Mouse (Mus musculus): ENCODE results near the gene Pgf. TPM values are rescaled to one million over a fixed set of nuclear protein-coding genes. Genes with fewer than 3 reads are reported as not detected.
A peak's percentile ranks its signal among the peaks of the same experiment; 100 is the strongest.

Gene Pgf
- polyA plus RNA-seq, 1 experiment from 2014 or later = 6.3 TPM

GRCm38 (mm10) chr12:85200929-85201829 lies 23.6 kb upstream of the Pgf start:
- ATAC-seq (ENCODE audit: low FRiP score) = peak; percentile 51; the same call in 1 of the 2 replicates
- H3K4me2 ChIP-seq = peak overlapping the region; percentile 25
- H3K9me3 ChIP-seq = no peaks in the 10 kb centered on the region
- peak overlapping the region; percentile 72 for H3K27ac ChIP-seq
- H3K27me3 ChIP-seq = peaks cover 17% of the 10 kb centered on the region; the same call in 1 of the 2 replicates
- peak overlapping the region; percentile 2; the same call in 1 of the 2 replicates for H3K9ac ChIP-seq
- 11% methylated on average over 24 of the region's 24 CpGs for WGBS
- H3K36me3 ChIP-seq (replicated peaks) = no peaks in the 10 kb centered on the region
- peaks cover 15% of the 10 kb centered on the region for H3K4me1 ChIP-seq
- H3K4me3 ChIP-seq (replicated peaks) = no peak overlapping the region

DNA sequence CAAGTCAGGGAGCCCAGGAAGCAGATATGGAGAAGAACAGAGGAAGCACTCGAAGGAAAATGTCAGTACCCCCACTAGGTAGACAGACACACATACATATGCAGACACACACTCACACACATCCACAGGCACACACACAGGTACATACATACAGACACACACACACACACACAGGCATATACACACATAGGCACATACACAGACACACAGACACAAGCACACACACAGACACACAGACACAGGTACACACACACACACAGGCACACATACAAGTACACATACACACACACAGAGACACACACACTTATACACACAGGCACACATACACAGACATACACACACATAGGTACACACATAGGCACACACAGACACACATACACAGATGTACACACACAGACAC lies 22.4 kb upstream of the Pgf start:
- WGBS = 88% methylated on average over 1 of the region's 1 CpGs
- H3K9me3 ChIP-seq = no peaks in the 10 kb centered on the region
- H3K27ac ChIP-seq = no peak overlapping the region
- no peak overlapping the region for H3K4me3 ChIP-seq (replicated peaks)
- peaks cover 20% of the 10 kb centered on the region; the same call in 1 of the 2 replicates for H3K27me3 ChIP-seq
- H3K4me2 ChIP-seq = no peak overlapping the region
- no peaks in the 10 kb centered on the region for H3K36me3 ChIP-seq (replicated peaks)
- no peak for ATAC-seq (ENCODE audit: low FRiP score)
- H3K4me1 ChIP-seq = peaks cover 16% of the 10 kb centered on the region
- H3K9ac ChIP-seq = no peak overlapping the region

GRCm38 (mm10) chr12:85197936-85198335 lies 20.3 kb upstream of the Pgf start:
- Histone ChIP-seq H3K9ac (no peak overlapping the region), H3K4me3 (replicated peaks) (no peak overlapping the region), H3K36me3 (replicated peaks) (no peaks in the 10 kb centered on the region), H3K27me3 (peaks cover 20% of the 10 kb centered on the region; the same call in 1 of the 2 replicates), H3K4me1 (peaks cover 24% of the 10 kb centered on the region), H3K4me2 (no peak overlapping the region), H3K9me3 (no peaks in the 10 kb centered on the region), H3K27ac (no peak overlapping the region)
- WGBS = 43% methylated on average over 8 of the region's 8 CpGs
- no peak for ATAC-seq (ENCODE audit: low FRiP score)

GRCm38 (mm10) chr12:85197371-85197770 lies 19.8 kb upstream of the Pgf start:
- Histone ChIP-seq H3K36me3 (replicated peaks) (no peaks in the 10 kb centered on the region), H3K4me3 (replicated peaks) (no peak overlapping the region), H3K4me1 (peaks cover 29% of the 10 kb centered on the region), H3K27ac (no peak overlapping the region), H3K9me3 (no peaks in the 10 kb centered on the region), H3K4me2 (no peak overlapping the region), H3K9ac (no peak overlapping the region), H3K27me3 (peaks cover 15% of the 10 kb centered on the region; the same call in 1 of the 2 replicates)
- no peak for ATAC-seq (ENCODE audit: low FRiP score)
- WGBS = 76% methylated on average over 7 of the region's 7 CpGs

- Histone ChIP-seq H3K4me1 (peaks cover 23% of the 10 kb centered on the region), H3K9me3 (no peaks in the 10 kb centered on the region), H3K4me2 (no peak overlapping the region), H3K9ac (no peak overlapping the region), H3K27ac (no peak overlapping the region), H3K27me3 (peaks cover 14% of the 10 kb centered on the region; the same call in 1 of the 2 replicates), H3K4me3 (replicated peaks) (no peak overlapping the region), H3K36me3 (replicated peaks) (no peaks in the 10 kb centered on the region)
- no peak for ATAC-seq (ENCODE audit: low FRiP score)
- 89% methylated on average over 10 of the region's 10 CpGs for WGBS
Measured at GRCm38 (mm10) chr12:85196191-85196590, 18.6 kb upstream of the Pgf start.

GRCm38 (mm10) chr12:85195086-85195485 lies 17.5 kb upstream of the Pgf start:
- Histone ChIP-seq H3K36me3 (replicated peaks) (no peaks in the 10 kb centered on the region), H3K27me3 (peaks cover 14% of the 10 kb centered on the region; the same call in 1 of the 2 replicates), H3K9ac (no peak overlapping the region), H3K9me3 (no peaks in the 10 kb centered on the region), H3K4me3 (replicated peaks) (no peak overlapping the region), H3K4me2 (no peak overlapping the region), H3K4me1 (peaks cover 15% of the 10 kb centered on the region), H3K27ac (no peak overlapping the region)
- ATAC-seq (ENCODE audit: low FRiP score) = no peak
- whole genome bisulfite sequencing = 89% methylated on average over 5 of the region's 5 CpGs

DNA sequence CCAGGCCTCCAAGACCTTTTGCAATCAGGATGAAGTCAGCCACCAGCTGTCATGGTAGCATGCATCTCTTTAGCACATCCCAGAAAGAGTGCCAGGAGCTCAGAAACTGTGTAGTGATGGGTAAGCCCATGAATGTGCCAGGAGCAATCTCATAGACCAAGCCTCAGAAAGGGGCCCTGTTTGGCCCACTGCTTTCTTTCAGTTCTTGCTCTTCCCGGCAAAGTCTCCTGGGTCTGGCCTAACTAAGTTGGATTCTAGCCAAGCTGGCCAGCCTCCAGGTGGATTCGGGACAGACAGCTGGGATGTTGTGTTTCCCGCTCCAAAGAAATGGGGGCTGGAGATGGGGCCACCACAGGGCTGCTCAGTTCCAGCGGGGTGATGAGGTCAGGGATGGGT lies 17.0 kb upstream of the Pgf start:
- H3K27ac ChIP-seq = peak overlapping the region; percentile 31; the same call in 1 of the 2 replicates

DNA sequence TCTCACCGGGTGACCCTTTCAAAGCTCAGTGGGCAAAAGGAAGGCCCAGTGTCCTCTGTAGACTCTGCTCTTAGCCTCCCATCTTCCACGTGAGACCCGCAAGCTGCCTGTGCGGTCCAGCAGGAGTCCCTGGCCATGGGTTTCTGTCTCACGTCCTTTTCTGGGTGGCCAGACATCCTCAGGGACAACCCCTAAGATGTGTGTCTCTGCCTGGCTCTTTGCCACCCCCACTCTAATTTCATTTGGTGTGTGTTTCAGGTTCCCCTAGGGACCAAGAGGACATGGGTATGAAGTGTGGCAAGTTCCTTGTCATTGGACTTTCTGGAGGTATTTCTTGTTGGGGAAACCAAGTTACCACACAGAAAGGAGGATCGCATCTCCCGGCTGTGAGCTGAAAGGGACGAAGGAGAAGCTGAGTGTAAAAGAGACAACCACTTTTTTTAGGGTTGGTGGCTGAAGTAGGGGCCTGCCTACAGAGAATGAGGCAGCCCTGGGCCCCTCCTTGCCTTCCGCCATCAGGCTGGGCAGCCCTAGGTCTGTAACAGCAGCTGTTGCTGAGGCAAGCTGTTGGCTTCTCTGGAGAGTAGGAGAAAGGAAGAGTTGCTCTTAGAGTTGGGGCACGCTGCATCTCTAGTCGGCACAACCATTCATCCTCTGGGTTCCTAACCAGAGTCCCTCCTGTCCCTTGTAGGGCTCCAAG lies 16.5 kb upstream of the Pgf start:
- 90% methylated on average over 11 of the region's 11 CpGs for WGBS
- Histone ChIP-seq H3K4me3 (replicated peaks) (no peak overlapping the region), H3K4me2 (no peak overlapping the region), H3K9ac (no peak overlapping the region), H3K27me3 (peaks cover 10% of the 10 kb centered on the region; the same call in 1 of the 2 replicates), H3K9me3 (no peaks in the 10 kb centered on the region), H3K4me1 (peaks cover 15% of the 10 kb centered on the region), H3K27ac (peak overlapping the region; percentile 31; the same call in 1 of the 2 replicates), H3K36me3 (replicated peaks) (no peaks in the 10 kb centered on the region)
- ATAC-seq (ENCODE audit: low FRiP score) = no peak

More for the DNA sequence above, 17.0 kb upstream of the Pgf start:
- Histone ChIP-seq H3K4me2 (no peak overlapping the region), H3K4me3 (replicated peaks) (no peak overlapping the region), H3K36me3 (replicated peaks) (no peaks in the 10 kb centered on the region), H3K4me1 (peaks cover 15% of the 10 kb centered on the region), H3K27me3 (peaks cover 10% of the 10 kb centered on the region; the same call in 1 of the 2 replicates), H3K9ac (no peak overlapping the region), H3K9me3 (no peaks in the 10 kb centered on the region)
- ATAC-seq (ENCODE audit: low FRiP score) = peak; percentile 30; the same call in 1 of the 2 replicates
- WGBS = 73% methylated on average over 4 of the region's 4 CpGs

GRCm38 (mm10) chr12:85193146-85193545 lies 15.6 kb upstream of the Pgf start:
- Histone ChIP-seq H3K27ac (no peak overlapping the region), H3K4me1 (peaks cover 15% of the 10 kb centered on the region), H3K36me3 (replicated peaks) (no peaks in the 10 kb centered on the region), H3K4me2 (no peak overlapping the region), H3K9ac (no peak overlapping the region), H3K4me3 (replicated peaks) (no peak overlapping the region), H3K27me3 (0 out of 2 replicates have a peak, but pooled peaks cover 4% of the 10 kb centered on the region), H3K9me3 (no peaks in the 10 kb centered on the region)
- ATAC-seq (ENCODE audit: low FRiP score) = no peak
- WGBS = 82% methylated on average over 10 of the region's 10 CpGs

DNA sequence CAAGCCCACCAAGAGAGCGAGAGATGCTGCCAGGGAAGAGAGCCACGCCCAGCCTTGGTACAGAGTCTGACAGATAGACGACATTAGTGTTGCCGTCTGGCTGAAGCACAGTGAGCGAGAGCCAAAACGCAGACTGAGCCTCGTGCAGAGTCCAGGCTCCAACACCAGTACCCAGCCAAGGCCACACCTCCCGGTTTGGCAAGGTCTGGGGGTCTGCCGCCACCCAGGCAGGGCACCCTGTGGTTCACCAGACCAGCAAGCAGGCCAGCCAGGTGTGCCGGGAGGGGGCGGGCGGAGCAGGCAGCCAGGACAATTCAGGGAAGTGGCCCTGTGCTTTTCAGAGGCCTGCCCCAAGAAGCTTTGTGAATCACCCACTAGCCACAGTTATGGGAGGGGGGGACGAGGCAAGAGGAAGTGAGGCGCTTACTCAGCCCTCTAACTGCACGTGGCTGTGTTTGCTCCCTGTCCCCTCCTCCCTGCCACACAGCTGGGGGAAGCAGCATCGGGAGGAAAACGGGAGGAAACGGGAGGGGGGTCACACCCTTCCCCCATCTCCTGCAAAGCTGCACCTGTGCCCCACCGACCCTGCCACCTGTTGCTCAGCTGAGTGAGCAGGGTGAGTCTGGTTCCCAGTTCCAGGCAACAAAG lies 15.0 kb upstream of the Pgf start:
- WGBS = 34% methylated on average over 19 of the region's 19 CpGs
- no peak for ATAC-seq (ENCODE audit: low FRiP score)
- Histone ChIP-seq H3K4me2 (no peak overlapping the region), H3K27me3 (0 out of 2 replicates have a peak, but pooled peaks cover 4% of the 10 kb centered on the region), H3K27ac (no peak overlapping the region), H3K9me3 (no peaks in the 10 kb centered on the region), H3K4me3 (replicated peaks) (no peak overlapping the region), H3K36me3 (replicated peaks) (no peaks in the 10 kb centered on the region), H3K4me1 (peaks cover 15% of the 10 kb centered on the region), H3K9ac (no peak overlapping the region)

- WGBS = 82% methylated on average over 7 of the region's 7 CpGs
- H3K4me2 ChIP-seq = no peak overlapping the region
Measured at GRCm38 (mm10) chr12:85190290-85190689, 12.7 kb upstream of the Pgf start.

DNA sequence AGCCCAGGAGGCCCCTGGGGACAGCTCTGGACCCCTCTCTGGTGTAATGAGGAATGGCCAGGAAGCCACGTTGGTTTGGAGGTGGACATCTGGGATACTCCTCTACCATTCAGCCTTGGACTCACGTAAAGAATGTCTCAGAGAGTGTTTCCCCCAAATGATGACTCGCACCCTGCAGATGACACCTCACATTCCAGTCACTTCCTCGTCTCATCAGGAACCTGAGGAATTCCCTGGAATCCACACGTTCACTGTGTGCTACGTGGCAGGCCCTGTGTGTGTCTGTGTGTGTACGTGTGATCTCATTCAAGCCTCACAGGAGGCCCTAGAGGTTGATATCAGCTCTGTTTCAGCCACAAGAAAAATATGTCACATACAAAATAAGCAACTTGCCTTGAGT lies 8.8 kb upstream of the Pgf start:
- no peak overlapping the region for H3K4me3 ChIP-seq (replicated peaks)
- no peak overlapping the region for H3K9ac ChIP-seq
- H3K9me3 ChIP-seq = no peaks in the 10 kb centered on the region
- H3K27me3 ChIP-seq = peaks cover 19% of the 10 kb centered on the region
- no peaks in the 10 kb centered on the region for H3K36me3 ChIP-seq (replicated peaks)
- ATAC-seq (ENCODE audit: low FRiP score) = no peak
- H3K4me2 ChIP-seq = no peak overlapping the region
- 76% methylated on average over 7 of the region's 7 CpGs for WGBS
- peaks cover 12% of the 10 kb centered on the region for H3K4me1 ChIP-seq
- H3K27ac ChIP-seq = no peak overlapping the region

More at GRCm38 (mm10) chr12:85190290-85190689, 12.7 kb upstream of the Pgf start:
- Histone ChIP-seq H3K27ac (no peak overlapping the region), H3K9me3 (no peaks in the 10 kb centered on the region), H3K27me3 (0 out of 2 replicates have a peak, but pooled peaks cover 4% of the 10 kb centered on the region), H3K4me1 (peaks cover 15% of the 10 kb centered on the region), H3K36me3 (replicated peaks) (no peaks in the 10 kb centered on the region), H3K4me3 (replicated peaks) (no peak overlapping the region), H3K9ac (no peak overlapping the region)
- no peak for ATAC-seq (ENCODE audit: low FRiP score)

All from forebrain, embryonic 12.5 days (tissue).